Mouse (Mus musculus) liver, embryonic 16.5 days (tissue): ENCODE results near the gene Tnip1. TPM values are rescaled to one million over a fixed set of nuclear protein-coding genes. Genes with fewer than 3 reads are reported as not detected.
"Not testable (repeated sequence)": the region's sequence is repeated elsewhere in the genome, so short reads cannot be mapped to it uniquely, and the experiment has no call there.

Source experiments
- ATAC-seq: fragments of 200-750 bp; cut with Nextera tagmentation; 2 replicates; pipeline ENCODE4 v1.8.0; 2017; ENCODE audit warnings: low read depth, mild to moderate bottlenecking, moderate number of reproducible peaks, moderate library complexity
- H3K27ac ChIP-seq: fragments of 300-500 bp; sonication (generic); 2 replicates; pipeline ENCODE4 v1.5.1; 2014; ENCODE audit warnings: mild to moderate bottlenecking, low read length
- H3K27me3 ChIP-seq: fragments of 300-500 bp; sonication (generic); 2 replicates; pipeline ENCODE4 v1.6.1; 2014; ENCODE audit warnings: low read depth, low read length, mixed read lengths; ENCODE audit not compliant: control insufficient read depth, insufficient read depth
- H3K36me3 ChIP-seq: fragments of 300-500 bp; sonication (generic); 2 replicates; pipeline ENCODE4 v1.6.1; 2014; ENCODE audit warnings: mild to moderate bottlenecking; ENCODE audit not compliant: control insufficient read depth, insufficient read depth
- H3K4me1 ChIP-seq: fragments of 300-500 bp; sonication (generic); 2 replicates; pipeline ENCODE4 v1.6.1; 2014; ENCODE audit warnings: low read depth, low read length, mixed read lengths; ENCODE audit not compliant: control insufficient read depth
- H3K4me2 ChIP-seq: fragments of 300-500 bp; sonication (generic); 2 replicates; pipeline ENCODE4 v1.6.1; 2014; ENCODE audit warnings: low read depth, low read length, mixed read lengths
- H3K4me3 ChIP-seq: fragments of 300-500 bp; sonication (generic); 2 replicates; pipeline ENCODE4 v1.5.1; 2014; ENCODE audit warnings: low read depth, mild to moderate bottlenecking, low read length
- H3K9ac ChIP-seq: fragments of 300-500 bp; sonication (generic); 2 replicates; pipeline ENCODE4 v1.6.1; 2014; ENCODE audit warnings: low read depth, low read length
- H3K9me3 ChIP-seq: fragments of 300-500 bp; sonication (generic); replicated peaks from 2 replicates; pipeline ENCODE4 v1.6.1; 2016; ENCODE audit warnings: low read length; ENCODE audit not compliant: control insufficient read depth
- WGBS: fragments of 180-500 bp; shearing (Covaris S2); extraction: QIAGEN DNeasy Blood & Tissue Kit; methylation state at CpG from one replicate; pipeline ENCODE4 v1.1.7; 2014; ENCODE audit not compliant: insufficient replicate concordance; 5-methylcytosine and 5-hydroxymethylcytosine counted together
- polyA plus RNA-seq: library from polyadenylated mRNA; unstranded; fragments of >200 nt; fragmentation: Nextera tagmentation; extraction: Ambion mirVana; gene quantifications from 2 replicates; pipeline ENCODE4 v1.2.1, GENCODE M21; 2015

Gene Tnip1
- polyA plus RNA-seq, 1 experiment from 2014 or later = 6.5 TPM

- H3K9ac ChIP-seq = no peak overlapping the region
- ATAC-seq = no peak
- H3K9me3 ChIP-seq = no peaks in the 10 kb centered on the region
- no peak overlapping the region for H3K27ac ChIP-seq
- peaks cover 6% of the 10 kb centered on the region; the same call in 1 of the 2 replicates for H3K4me1 ChIP-seq
- no peak overlapping the region for H3K4me3 ChIP-seq
- H3K4me2 ChIP-seq = no peak overlapping the region
- H3K36me3 ChIP-seq = no peaks in the 10 kb centered on the region
- no peaks in the 10 kb centered on the region for H3K27me3 ChIP-seq
- WGBS = 43% methylated on average over 3 of the region's 3 CpGs
Observed at GRCm38 (mm10) chr11:54961921-54962320, 796 bp downstream of the Tnip1 start.

- Histone ChIP-seq H3K27ac (no peak overlapping the region), H3K4me1 (peaks cover 8% of the 10 kb centered on the region), H3K36me3 (no peaks in the 10 kb centered on the region), H3K4me2 (no peak overlapping the region), H3K27me3 (no peaks in the 10 kb centered on the region), H3K9me3 (no peaks in the 10 kb centered on the region), H3K9ac (no peak overlapping the region), H3K4me3 (no peak overlapping the region)
- no peak for ATAC-seq
- 61% methylated on average over 6 of the region's 6 CpGs for WGBS
Observed at GRCm38 (mm10) chr11:54961164-54961850, 1.4 kb downstream of the Tnip1 start.

- no peak for ATAC-seq
- H3K4me3 ChIP-seq = no peak overlapping the region
- no peaks in the 10 kb centered on the region for H3K36me3 ChIP-seq
- H3K4me1 ChIP-seq = peaks cover 9% of the 10 kb centered on the region
- no peak overlapping the region for H3K4me2 ChIP-seq
- no peak overlapping the region for H3K27ac ChIP-seq
- H3K9ac ChIP-seq = no peak overlapping the region
- WGBS = 57% methylated on average over 6 of the region's 6 CpGs
- no peaks in the 10 kb centered on the region for H3K9me3 ChIP-seq
- H3K27me3 ChIP-seq = no peaks in the 10 kb centered on the region
Observed at GRCm38 (mm10) chr11:54960251-54960650, 2.5 kb downstream of the Tnip1 start.

- no peak overlapping the region for H3K27ac ChIP-seq
- no peak overlapping the region for H3K9ac ChIP-seq
- no peak for ATAC-seq
- H3K4me1 ChIP-seq = peaks cover 13% of the 10 kb centered on the region
- no peak overlapping the region for H3K4me3 ChIP-seq
- no peaks in the 10 kb centered on the region for H3K27me3 ChIP-seq
- 8% methylated on average over 3 of the region's 3 CpGs for WGBS
- H3K4me2 ChIP-seq = no peak overlapping the region
- H3K9me3 ChIP-seq = no peaks in the 10 kb centered on the region
- no peaks in the 10 kb centered on the region for H3K36me3 ChIP-seq
Observed at GRCm38 (mm10) chr11:54958571-54959073, 4.1 kb downstream of the Tnip1 start.

GRCm38 (mm10) chr11:54957708-54958107, 5.0 kb downstream of the Tnip1 start:
- not testable (repeated sequence) for H3K4me3 ChIP-seq, ATAC-seq, H3K4me2 ChIP-seq, H3K36me3 ChIP-seq, H3K27ac ChIP-seq, H3K9me3 ChIP-seq, H3K9ac ChIP-seq, H3K27me3 ChIP-seq
- 70% methylated on average over 3 of the region's 3 CpGs for WGBS
- peaks cover 15% of the 10 kb centered on the region for H3K4me1 ChIP-seq

GRCm38 (mm10) chr11:54956912-54957311, 5.8 kb downstream of the Tnip1 start:
- H3K27me3 ChIP-seq = no peaks in the 10 kb centered on the region
- no peak overlapping the region for H3K4me2 ChIP-seq
- H3K4me1 ChIP-seq = peaks cover 17% of the 10 kb centered on the region
- H3K36me3 ChIP-seq = no peaks in the 10 kb centered on the region
- no peak for ATAC-seq
- 31% methylated on average over 7 of the region's 7 CpGs for WGBS
- no peak overlapping the region for H3K9ac ChIP-seq
- H3K4me3 ChIP-seq = no peak overlapping the region
- no peak overlapping the region for H3K27ac ChIP-seq
- no peaks in the 10 kb centered on the region for H3K9me3 ChIP-seq

- ATAC-seq = peak; percentile 98
- Histone ChIP-seq H3K4me1 (peaks cover 17% of the 10 kb centered on the region), H3K4me3 (peak overlapping the region; percentile 87), H3K27ac (peak overlapping the region; percentile 91), H3K9ac (peak overlapping the region; percentile 92), H3K36me3 (no peaks in the 10 kb centered on the region), H3K9me3 (no peaks in the 10 kb centered on the region), H3K27me3 (no peaks in the 10 kb centered on the region), H3K4me2 (peak overlapping the region; percentile 66)
- whole genome bisulfite sequencing = under 1% methylated on average over 59 of the region's 59 CpGs
Observed at GRCm38 (mm10) chr11:54955735-54956480, 6.8 kb downstream of the Tnip1 start.

- 32% methylated on average over 10 of the region's 10 CpGs for WGBS
- H3K9ac ChIP-seq = peak overlapping the region; percentile 92
- not testable (repeated sequence) for ATAC-seq, H3K36me3 ChIP-seq, H3K27me3 ChIP-seq, H3K9me3 ChIP-seq
- H3K4me1 ChIP-seq = peaks cover 17% of the 10 kb centered on the region
- H3K4me2 ChIP-seq = peak overlapping the region; percentile 66
- H3K27ac ChIP-seq = peak overlapping the region; percentile 91; the same call in 1 of the 2 replicates
- H3K4me3 ChIP-seq = peak overlapping the region; percentile 87
Observed at GRCm38 (mm10) chr11:54955400-54955734, 7.3 kb downstream of the Tnip1 start.

GRCm38 (mm10) chr11:54954716-54955115, 8.0 kb downstream of the Tnip1 start:
- H3K27me3 ChIP-seq = no peaks in the 10 kb centered on the region
- 82% methylated on average over 8 of the region's 8 CpGs for WGBS
- H3K4me2 ChIP-seq = peak overlapping the region; percentile 66; the same call in 1 of the 2 replicates
- no peak overlapping the region for H3K27ac ChIP-seq
- peaks cover 17% of the 10 kb centered on the region for H3K4me1 ChIP-seq
- no peak overlapping the region for H3K9ac ChIP-seq
- ATAC-seq = no peak
- H3K9me3 ChIP-seq = no peaks in the 10 kb centered on the region
- no peaks in the 10 kb centered on the region for H3K36me3 ChIP-seq
- 0 out of 2 replicates have a peak overlapping the region, but pooled peaks have one; percentile 87 for H3K4me3 ChIP-seq
